Mouse (Mus musculus) ES-Bruce4 (cell line): ENCODE results near the gene Trio.
A peak's percentile ranks its signal among the peaks of the same experiment; 100 is the strongest.

Experiments
- CTCF ChIP-seq: IDR thresholded peaks from one replicate; pipeline ENCODE4 v1.8.1; 2011; ENCODE audit warnings: low read depth, low read length
- POLR2A ChIP-seq: IDR thresholded peaks from one replicate; pipeline ENCODE4 v1.8.1; 2011; ENCODE audit warnings: low read length; ENCODE audit not compliant: insufficient read depth

GRCm38 (mm10) chr15:27905341-27905740 lies 120.3 kb downstream of the Trio start:
- peak; percentile 75 for TF ChIP-seq CTCF
- no peak for TF ChIP-seq POLR2A
